Mouse (Mus musculus) lung, embryonic 16.5 days (tissue): Measurements from ENCODE around the gene Dlg1. TPM values are rescaled to one million over a fixed set of nuclear protein-coding genes. Genes with fewer than 3 reads are reported as not detected.
A peak's percentile ranks its signal among the peaks of the same experiment; 100 is the strongest.

Experiments used
- ATAC-seq: fragments of 200-750 bp; cut with Nextera tagmentation; 2 replicates; pipeline ENCODE4 v1.8.0; 2017; ENCODE audit warnings: low read depth, mild to moderate bottlenecking, moderate library complexity
- H3K27ac ChIP-seq: fragments of 300-500 bp; sonication (generic); 2 replicates; pipeline ENCODE4 v1.5.1; 2014; ENCODE audit warnings: mild to moderate bottlenecking, control low read depth, low read length
- H3K27me3 ChIP-seq: fragments of 300-500 bp; sonication (generic); 2 replicates; pipeline ENCODE4 v1.6.1; 2014; ENCODE audit warnings: low read depth, low read length, mixed read lengths; ENCODE audit not compliant: control insufficient read depth, insufficient read depth
- H3K36me3 ChIP-seq: fragments of 300-500 bp; sonication (generic); 2 replicates; pipeline ENCODE4 v1.6.1; 2014; ENCODE audit warnings: low read length; ENCODE audit not compliant: control insufficient read depth, insufficient read depth
- H3K4me1 ChIP-seq: fragments of 300-500 bp; sonication (generic); replicated peaks from 2 replicates; pipeline ENCODE4 v1.6.1; 2014; ENCODE audit warnings: low read length, mixed read lengths; ENCODE audit not compliant: control insufficient read depth, insufficient read depth
- H3K4me2 ChIP-seq: fragments of 300-500 bp; sonication (generic); 2 replicates; pipeline ENCODE4 v1.6.1; 2014; ENCODE audit warnings: low read depth, low read length, control low read depth
- H3K4me3 ChIP-seq: fragments of 300-500 bp; sonication (generic); 2 replicates; pipeline ENCODE4 v1.5.1; 2014; ENCODE audit warnings: mild to moderate bottlenecking, low read length, control low read depth
- H3K9ac ChIP-seq: fragments of 300-500 bp; sonication (generic); 2 replicates; pipeline ENCODE4 v1.6.1; 2014; ENCODE audit warnings: low read length, control low read depth
- H3K9me3 ChIP-seq: fragments of 300-500 bp; sonication (generic); 2 replicates; pipeline ENCODE4 v1.6.1; 2016; ENCODE audit warnings: low read length; ENCODE audit not compliant: control insufficient read depth
- WGBS: fragments of 180-500 bp; shearing (Covaris S2); extraction: QIAGEN DNeasy Blood & Tissue Kit; methylation state at CpG from one replicate; pipeline ENCODE4 v1.1.7; 2014; 5-methylcytosine and 5-hydroxymethylcytosine counted together
- polyA plus RNA-seq: library from polyadenylated mRNA; unstranded; fragments of >200 nt; fragmentation: Nextera tagmentation; extraction: Ambion mirVana; gene quantifications from 2 replicates; pipeline ENCODE4 v1.2.1, GENCODE M21; 2015

Dlg1 gene
- polyA plus RNA-seq, 1 experiment from 2014 or later, result 23.9 TPM

DNA sequence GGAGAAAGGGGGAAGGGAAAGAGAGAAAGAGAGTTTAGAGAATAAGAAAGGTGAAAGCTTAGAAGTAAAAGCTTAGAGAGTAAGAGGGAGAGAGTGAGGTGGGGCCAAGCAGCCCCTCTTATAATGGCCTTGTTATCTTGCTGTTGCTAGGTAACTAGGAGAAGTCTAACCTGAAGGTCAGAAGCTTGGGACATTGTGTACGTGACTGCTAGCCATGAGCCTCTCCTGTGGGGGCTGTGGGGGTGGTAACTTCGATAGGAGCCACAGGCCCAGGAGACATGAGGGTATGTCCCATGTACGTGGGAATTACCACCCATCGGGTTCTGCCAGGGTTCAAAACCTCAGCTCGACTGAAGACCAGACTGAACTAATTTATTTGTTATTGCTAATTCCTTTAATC is 77.5 kb downstream of the Dlg1 start:
- Histone ChIP-seq H3K9me3 (no peaks in the 10 kb centered on the region; the same call in 1 of the 2 replicates), H3K9ac (no peak overlapping the region), H3K27ac (peak overlapping the region; percentile 16; the same call in 1 of the 2 replicates), H3K4me3 (no peak overlapping the region), H3K4me2 (no peak overlapping the region), H3K4me1 (no peaks in the 10 kb centered on the region; the same call in 1 of the 2 replicates), H3K27me3 (no peaks in the 10 kb centered on the region), H3K36me3 (peaks cover 2% of the 10 kb centered on the region; the same call in 1 of the 2 replicates)
- peak; percentile 56; the same call in 1 of the 2 replicates for ATAC-seq
- 65% methylated on average over 5 of the region's 5 CpGs for WGBS

- H3K27ac ChIP-seq, result no peak overlapping the region
- H3K27me3 ChIP-seq, result no peaks in the 10 kb centered on the region
- no peak overlapping the region for H3K4me2 ChIP-seq
- 82% methylated on average over 1 of the region's 1 CpGs for WGBS
- H3K9me3 ChIP-seq, result no peaks in the 10 kb centered on the region
- no peaks in the 10 kb centered on the region for H3K4me1 ChIP-seq
- no peak overlapping the region for H3K9ac ChIP-seq
- no peak for ATAC-seq
- H3K4me3 ChIP-seq, result no peak overlapping the region
- H3K36me3 ChIP-seq, result no peaks in the 10 kb centered on the region
Observed at GRCm38 (mm10) chr16:31750526-31750925, 87.3 kb downstream of the Dlg1 start.

- no peaks in the 10 kb centered on the region for H3K4me1 ChIP-seq
- H3K27me3 ChIP-seq, result no peaks in the 10 kb centered on the region
- 66% methylated on average over 19 of the region's 19 CpGs for WGBS
- H3K9ac ChIP-seq, result no peak overlapping the region
- no peak overlapping the region for H3K4me3 ChIP-seq
- no peak for ATAC-seq
- H3K4me2 ChIP-seq, result no peak overlapping the region
- no peaks in the 10 kb centered on the region for H3K36me3 ChIP-seq
- H3K27ac ChIP-seq, result no peak overlapping the region
- no peaks in the 10 kb centered on the region for H3K9me3 ChIP-seq
Observed at GRCm38 (mm10) chr16:31754172-31755025, 91.2 kb downstream of the Dlg1 start.

GRCm38 (mm10) chr16:31755053-31755452 is 91.8 kb downstream of the Dlg1 start:
- Histone ChIP-seq H3K4me3 (no peak overlapping the region), H3K9me3 (no peaks in the 10 kb centered on the region), H3K27me3 (no peaks in the 10 kb centered on the region), H3K9ac (no peak overlapping the region), H3K36me3 (no peaks in the 10 kb centered on the region), H3K4me2 (no peak overlapping the region), H3K27ac (no peak overlapping the region), H3K4me1 (no peaks in the 10 kb centered on the region)
- WGBS, result 85% methylated on average over 1 of the region's 1 CpGs
- ATAC-seq, result no peak

DNA sequence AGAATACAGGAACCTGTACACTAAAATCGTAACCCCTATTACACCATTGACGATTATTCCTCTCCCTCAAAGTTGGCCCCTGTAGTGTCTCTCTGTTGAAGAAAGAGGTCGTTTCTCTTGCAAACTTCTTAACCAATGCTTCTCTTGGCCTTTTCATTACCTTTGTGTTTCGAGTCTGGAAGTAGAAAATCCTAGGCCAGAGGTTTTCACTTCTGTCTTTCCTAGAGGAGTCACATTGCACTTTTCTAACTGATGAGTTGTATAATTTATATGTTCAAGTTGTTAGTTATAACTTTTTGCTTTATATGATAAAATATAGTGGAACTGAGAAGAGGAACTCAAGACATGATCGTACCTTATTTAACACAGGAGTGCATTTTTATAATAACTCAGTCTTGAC is 93.2 kb downstream of the Dlg1 start:
- Histone ChIP-seq H3K9ac (no peak overlapping the region), H3K4me2 (no peak overlapping the region), H3K36me3 (no peaks in the 10 kb centered on the region), H3K4me1 (no peaks in the 10 kb centered on the region), H3K27me3 (no peaks in the 10 kb centered on the region), H3K4me3 (no peak overlapping the region), H3K27ac (no peak overlapping the region), H3K9me3 (no peaks in the 10 kb centered on the region)
- no peak for ATAC-seq
- WGBS, result 83% methylated on average over 5 of the region's 5 CpGs

DNA sequence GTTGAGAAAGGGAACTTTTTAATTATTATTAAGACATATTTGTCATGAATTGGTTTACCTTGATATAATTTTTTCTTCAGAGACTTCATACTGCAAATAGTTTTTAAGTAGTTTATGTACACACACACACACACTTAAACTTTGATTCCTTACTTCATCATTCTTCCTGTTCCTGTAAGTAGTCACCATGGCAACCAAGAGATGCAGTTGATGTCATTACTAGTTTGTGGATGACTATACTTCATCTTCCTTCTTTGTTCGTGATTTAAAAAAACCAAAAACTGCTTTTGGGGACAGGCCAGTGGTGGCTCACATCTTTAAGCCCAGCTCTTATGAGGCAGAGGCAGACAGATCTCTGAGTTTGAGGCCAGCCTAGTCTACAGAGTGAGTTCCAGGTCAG is 94.4 kb downstream of the Dlg1 start:
- no peaks in the 10 kb centered on the region for H3K36me3 ChIP-seq
- H3K27ac ChIP-seq, result no peak overlapping the region
- no peak overlapping the region for H3K4me2 ChIP-seq
- ATAC-seq, result no peak
- no peaks in the 10 kb centered on the region for H3K27me3 ChIP-seq
- H3K4me1 ChIP-seq, result no peaks in the 10 kb centered on the region
- no peak overlapping the region for H3K9ac ChIP-seq
- H3K9me3 ChIP-seq, result no peaks in the 10 kb centered on the region
- no peak overlapping the region for H3K4me3 ChIP-seq
- 57% methylated on average over 1 of the region's 1 CpGs for WGBS

GRCm38 (mm10) chr16:31759416-31759815 is 96.2 kb downstream of the Dlg1 start:
- Histone ChIP-seq H3K4me3 (no peak overlapping the region), H3K9ac (no peak overlapping the region), H3K27me3 (no peaks in the 10 kb centered on the region), H3K4me2 (no peak overlapping the region), H3K4me1 (no peaks in the 10 kb centered on the region), H3K9me3 (peaks cover 4% of the 10 kb centered on the region), H3K36me3 (no peaks in the 10 kb centered on the region), H3K27ac (no peak overlapping the region)
- no peak for ATAC-seq
- 57% methylated on average over 6 of the region's 6 CpGs for WGBS

- Histone ChIP-seq H3K4me2 (no peak overlapping the region), H3K9me3 (peaks cover 4% of the 10 kb centered on the region), H3K4me3 (no peak overlapping the region), H3K4me1 (no peaks in the 10 kb centered on the region), H3K36me3 (no peaks in the 10 kb centered on the region), H3K27me3 (no peaks in the 10 kb centered on the region), H3K9ac (no peak overlapping the region), H3K27ac (no peak overlapping the region)
- WGBS, result 93% methylated on average over 6 of the region's 6 CpGs
- no peak for ATAC-seq
Observed at GRCm38 (mm10) chr16:31766298-31766697, 103.1 kb downstream of the Dlg1 start.

- Histone ChIP-seq H3K36me3 (no peaks in the 10 kb centered on the region), H3K4me3 (no peak overlapping the region), H3K27me3 (no peaks in the 10 kb centered on the region), H3K4me2 (no peak overlapping the region), H3K9me3 (peaks cover 4% of the 10 kb centered on the region), H3K27ac (no peak overlapping the region), H3K4me1 (no peaks in the 10 kb centered on the region), H3K9ac (no peak overlapping the region)
- no peak for ATAC-seq
- 44% methylated on average over 3 of the region's 3 CpGs for WGBS
Observed at GRCm38 (mm10) chr16:31766715-31767114, 103.5 kb downstream of the Dlg1 start.
